Mouse (Mus musculus) kidney, postnatal 0 days (tissue): ENCODE results near the gene Ccdc34. TPM values are rescaled to one million over a fixed set of nuclear protein-coding genes. Genes with fewer than 3 reads are reported as not detected.

ENCODE experiments used
- ATAC-seq: fragments of 200-750 bp; cut with Nextera tagmentation; replicated peaks from 2 replicates; pipeline ENCODE4 v1.8.0; 2017; ENCODE audit warnings: low read depth, moderate number of reproducible peaks, moderate TSS enrichment, moderate library complexity; ENCODE audit not compliant: low FRiP score
- DNase-seq: peaks from one replicate; pipeline ENCODE4 v3.0.0-alpha.2; 2016; ENCODE audit warnings: low spot score
- H3K27ac ChIP-seq: fragments of 300-500 bp; sonication (generic); 2 replicates; pipeline ENCODE4 v1.5.1; 2014; ENCODE audit warnings: mild to moderate bottlenecking
- H3K27me3 ChIP-seq: fragments of 300-500 bp; sonication (generic); 2 replicates; pipeline ENCODE4 v1.6.1; 2014; ENCODE audit warnings: low read length, mixed read lengths; ENCODE audit not compliant: insufficient read depth
- H3K36me3 ChIP-seq: fragments of 300-500 bp; sonication (generic); 2 replicates; pipeline ENCODE4 v1.6.1; 2014; ENCODE audit warnings: low read length, mixed read lengths; ENCODE audit not compliant: insufficient read depth
- H3K4me1 ChIP-seq: fragments of 300-500 bp; sonication (generic); replicated peaks from 2 replicates; pipeline ENCODE4 v1.6.1; 2014; ENCODE audit warnings: antibody characterized with exemption, low read length, mixed read lengths; ENCODE audit not compliant: insufficient read depth
- H3K4me2 ChIP-seq: fragments of 300-500 bp; sonication (generic); 2 replicates; pipeline ENCODE4 v1.6.1; 2014; ENCODE audit warnings: mild to moderate bottlenecking, low read length, moderate library complexity, mixed read lengths
- H3K4me3 ChIP-seq: fragments of 300-500 bp; sonication (generic); replicated peaks from 2 replicates; pipeline ENCODE4 v1.5.1; 2014; ENCODE audit warnings: low read depth, low read length
- H3K9ac ChIP-seq: fragments of 300-500 bp; sonication (generic); 2 replicates; pipeline ENCODE4 v1.6.1; 2014; ENCODE audit warnings: low read depth, low read length
- H3K9me3 ChIP-seq: fragments of 300-500 bp; sonication (generic); replicated peaks from 2 replicates; pipeline ENCODE4 v1.6.1; 2016; ENCODE audit warnings: low read length, inconsistent platforms, mixed read lengths
- CTCF ChIP-seq: IDR thresholded peaks from 2 replicates; pipeline ENCODE4 v1.5.1; 2016; ENCODE audit warnings: antibody characterized with exemption, low read depth, mild to moderate bottlenecking, moderate library complexity
- WGBS: fragments of 180-500 bp; shearing (Covaris S2); extraction: QIAGEN DNeasy Blood & Tissue Kit; methylation state at CpG from one replicate; pipeline ENCODE4 v1.1.7; 2014; 5-methylcytosine and 5-hydroxymethylcytosine counted together
- polyA plus RNA-seq: library from polyadenylated mRNA; unstranded; fragments of >200 nt; fragmentation: Nextera tagmentation; extraction: Ambion mirVana; gene quantifications from 2 replicates; pipeline ENCODE4 v1.2.1, GENCODE M21; 2015

Ccdc34 gene
- polyA plus RNA-seq, 1 experiment from 2014 or later, result 42.7 TPM

DNA sequence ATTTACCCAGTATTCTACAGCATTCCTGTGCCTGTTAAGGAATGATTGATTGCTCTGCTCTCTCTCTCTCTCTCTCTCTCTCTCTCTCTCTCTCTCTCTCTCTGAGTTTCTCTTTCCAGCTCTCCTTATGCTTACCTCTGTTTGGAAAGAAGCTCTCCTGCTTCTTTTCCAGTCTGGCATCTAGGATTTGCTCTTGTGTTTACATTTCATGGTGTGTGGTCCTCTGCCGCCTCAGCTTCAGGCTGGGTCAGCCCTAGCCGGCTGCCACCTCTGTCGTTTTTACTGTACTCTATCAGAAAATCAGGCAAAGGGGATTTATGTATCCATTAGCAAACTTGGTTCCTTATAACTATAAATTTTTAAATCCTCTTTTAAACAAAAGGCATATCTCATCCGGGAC, 18.6 kb downstream of the Ccdc34 start:
- TF ChIP-seq CTCF, result no peak
- no peak overlapping the region for H3K4me3 ChIP-seq
- H3K27ac ChIP-seq, result peak overlapping the region; percentile 54; the same call in 1 of the 2 replicates
- 15% methylated on average over 4 of the region's 4 CpGs for WGBS
- peak; percentile 67 for DNase-seq
- H3K36me3 ChIP-seq, result 0 out of 2 replicates have a peak, but pooled peaks cover 6% of the 10 kb centered on the region
- no peaks in the 10 kb centered on the region for H3K27me3 ChIP-seq
- no peak for ATAC-seq
- H3K4me2 ChIP-seq, result 0 out of 2 replicates have a peak overlapping the region, but pooled peaks have one; percentile 6
- no peak overlapping the region for H3K9ac ChIP-seq
- H3K9me3 ChIP-seq, result no peaks in the 10 kb centered on the region
- H3K4me1 ChIP-seq, result peaks cover 7% of the 10 kb centered on the region; the same call in 1 of the 2 replicates

DNA sequence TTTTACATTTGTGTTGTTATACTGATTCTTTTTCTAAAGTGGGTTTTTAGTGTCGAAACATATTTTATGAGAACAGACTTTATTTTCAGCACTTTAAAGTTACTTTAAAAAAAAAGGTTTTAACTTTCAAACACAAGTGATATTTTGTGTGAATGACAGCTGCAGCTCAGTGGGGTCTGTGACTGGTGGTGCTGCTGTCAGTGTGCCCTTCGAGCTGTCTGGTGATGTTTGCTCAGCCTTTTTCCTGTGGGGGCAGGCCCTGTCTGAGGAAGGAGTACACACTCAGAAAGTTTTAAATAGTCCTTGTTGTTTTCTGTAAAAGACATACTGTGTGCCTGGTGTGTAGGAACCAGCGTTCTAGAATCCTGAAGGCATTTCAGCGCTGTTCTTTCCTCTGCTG, 19.0 kb downstream of the Ccdc34 start:
- H3K27me3 ChIP-seq, result no peaks in the 10 kb centered on the region
- no peak overlapping the region for H3K4me2 ChIP-seq
- no peak for ATAC-seq
- H3K27ac ChIP-seq, result no peak overlapping the region
- H3K4me1 ChIP-seq, result peaks cover 7% of the 10 kb centered on the region; the same call in 1 of the 2 replicates
- H3K4me3 ChIP-seq, result no peak overlapping the region
- no peak for TF ChIP-seq CTCF
- H3K9ac ChIP-seq, result no peak overlapping the region
- 0 out of 2 replicates have a peak, but pooled peaks cover 6% of the 10 kb centered on the region for H3K36me3 ChIP-seq
- WGBS, result 52% methylated on average over 4 of the region's 4 CpGs
- no peak for DNase-seq
- no peaks in the 10 kb centered on the region for H3K9me3 ChIP-seq

DNA sequence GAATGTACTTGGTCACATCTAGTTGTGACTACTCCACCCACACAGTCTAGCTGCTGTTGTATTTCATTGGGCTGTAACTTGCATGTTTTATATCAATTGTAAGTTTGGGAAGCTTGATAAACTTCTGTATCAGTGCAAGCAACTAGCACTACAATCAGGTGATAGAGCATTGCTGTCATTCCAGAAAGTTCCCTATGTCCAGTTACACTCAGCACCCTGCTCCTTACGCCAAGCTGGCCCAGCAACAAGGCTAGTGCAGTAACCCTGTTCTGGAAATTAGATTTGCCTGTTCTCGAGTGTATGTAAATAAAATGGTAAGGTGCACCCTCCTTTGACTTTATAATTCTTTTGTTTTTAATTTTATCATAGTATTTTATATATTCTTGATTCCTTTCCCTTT, 19.6 kb downstream of the Ccdc34 start:
- Histone ChIP-seq H3K27ac (no peak overlapping the region), H3K27me3 (no peaks in the 10 kb centered on the region)
- no peak for TF ChIP-seq CTCF

DNA sequence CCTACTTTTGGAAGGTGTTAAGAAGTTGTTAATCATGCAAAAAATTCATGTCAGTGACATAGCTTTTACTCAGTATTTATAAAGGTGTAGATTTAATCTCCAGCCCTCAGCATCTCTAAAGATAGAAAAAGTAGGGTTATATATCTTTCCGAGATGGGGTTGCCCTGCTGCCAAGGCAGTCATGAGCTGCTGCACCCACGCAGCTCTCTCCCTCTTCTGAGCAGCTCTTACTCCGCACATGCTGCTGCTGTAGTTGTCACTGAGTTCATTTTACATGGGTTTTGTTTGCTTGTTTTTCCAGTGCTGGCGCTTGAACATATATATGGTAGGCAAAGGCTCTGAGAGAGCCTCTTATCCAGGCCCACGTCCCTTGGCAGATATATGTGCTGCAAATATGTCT, 20.7 kb downstream of the Ccdc34 start:
- peaks cover 7% of the 10 kb centered on the region; the same call in 1 of the 2 replicates for H3K4me1 ChIP-seq
- H3K27ac ChIP-seq, result no peak overlapping the region
- no peak for TF ChIP-seq CTCF
- H3K4me2 ChIP-seq, result no peak overlapping the region
- ATAC-seq (no peak), DNase-seq (no peak)
- H3K9me3 ChIP-seq, result no peaks in the 10 kb centered on the region
- H3K36me3 ChIP-seq, result 0 out of 2 replicates have a peak, but pooled peaks cover 4% of the 10 kb centered on the region
- no peaks in the 10 kb centered on the region for H3K27me3 ChIP-seq
- 51% methylated on average over 5 of the region's 5 CpGs for WGBS
- H3K4me3 ChIP-seq, result no peak overlapping the region
- H3K9ac ChIP-seq, result no peak overlapping the region

More for the DNA sequence above, 19.6 kb downstream of the Ccdc34 start:
- no peak for ATAC-seq
- WGBS, result 68% methylated on average over 2 of the region's 2 CpGs
- Histone ChIP-seq H3K4me1 (peaks cover 7% of the 10 kb centered on the region; the same call in 1 of the 2 replicates), H3K9me3 (no peaks in the 10 kb centered on the region), H3K9ac (no peak overlapping the region), H3K36me3 (0 out of 2 replicates have a peak, but pooled peaks cover 6% of the 10 kb centered on the region), H3K4me3 (no peak overlapping the region), H3K4me2 (no peak overlapping the region)
- no peak for DNase-seq

DNA sequence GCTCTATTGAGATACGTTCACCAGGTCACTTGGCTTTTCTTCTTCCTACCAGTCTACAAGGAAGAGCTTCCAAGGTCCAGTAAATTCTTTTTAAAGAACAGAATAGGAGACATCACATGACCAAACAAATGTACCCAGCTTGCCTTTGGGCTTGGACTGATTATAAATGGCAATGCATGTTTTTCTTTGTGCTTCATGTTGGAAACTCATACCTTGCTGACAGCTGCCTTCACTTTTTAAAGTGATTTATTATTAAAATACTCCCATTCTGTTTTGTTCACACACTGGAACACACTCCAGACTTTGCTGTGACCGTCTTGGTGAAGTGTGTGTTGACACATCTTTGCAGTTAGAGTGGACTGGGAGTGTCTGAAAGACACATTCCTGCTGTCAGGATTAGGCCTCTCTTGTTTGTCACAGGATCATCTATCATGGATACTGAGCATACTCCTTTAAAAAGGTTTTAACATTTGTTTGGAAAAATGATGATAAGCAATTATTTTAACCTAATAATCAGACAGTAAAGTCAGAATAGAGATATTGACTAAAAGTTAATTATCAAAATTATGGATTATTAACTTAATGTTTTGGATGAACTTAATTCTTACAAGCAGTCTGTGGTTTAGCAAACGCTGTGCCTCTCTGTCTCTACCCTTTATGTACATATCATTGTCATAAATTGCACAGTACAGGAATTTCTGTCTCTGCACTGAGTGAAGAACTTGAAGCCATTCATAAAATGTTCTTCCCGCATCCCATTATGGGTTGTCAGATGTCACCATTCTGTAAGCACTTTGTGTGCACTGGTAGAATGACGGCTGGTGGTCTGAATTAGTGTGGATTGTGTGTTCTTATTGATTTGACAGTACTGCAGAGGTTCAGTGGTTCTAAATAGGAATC, 25.5 kb downstream of the Ccdc34 start:
- no peaks in the 10 kb centered on the region for H3K9me3 ChIP-seq
- no peak overlapping the region for H3K4me2 ChIP-seq
- no peaks in the 10 kb centered on the region for H3K36me3 ChIP-seq
- DNase-seq (no peak), ATAC-seq (peak; percentile 36; the same call in 1 of the 2 replicates)
- no peak overlapping the region for H3K4me3 ChIP-seq
- no peaks in the 10 kb centered on the region for H3K27me3 ChIP-seq
- 61% methylated on average over 5 of the region's 5 CpGs for WGBS
- no peak overlapping the region for H3K27ac ChIP-seq
- no peak overlapping the region for H3K9ac ChIP-seq
- H3K4me1 ChIP-seq, result no peaks in the 10 kb centered on the region
- TF ChIP-seq CTCF, result no peak

DNA sequence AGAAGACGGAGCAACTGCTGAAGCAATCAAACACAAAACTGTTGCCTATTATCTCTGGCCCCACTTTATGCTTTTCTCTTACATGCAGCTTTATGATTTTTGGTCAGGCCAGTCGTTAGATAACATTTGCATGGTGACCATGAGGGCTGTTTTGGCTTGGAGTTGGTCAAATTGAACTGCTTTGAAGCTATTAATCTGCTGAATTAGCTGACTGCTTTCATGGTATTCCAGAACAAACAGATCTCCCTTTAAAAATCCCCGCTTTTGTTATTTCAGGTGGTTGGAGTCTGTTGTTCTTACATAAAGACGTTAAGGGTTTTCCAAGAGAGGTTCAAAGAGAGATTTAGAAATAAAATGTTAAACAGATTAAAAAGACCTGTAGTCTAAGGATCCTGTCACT, 40.8 kb downstream of the Ccdc34 start:
- 28% methylated on average over 4 of the region's 4 CpGs for WGBS
- no peaks in the 10 kb centered on the region for H3K9me3 ChIP-seq
- no peaks in the 10 kb centered on the region; the same call in 1 of the 2 replicates for H3K4me1 ChIP-seq
- no peaks in the 10 kb centered on the region for H3K27me3 ChIP-seq
- no peak for TF ChIP-seq CTCF
- peak; percentile 76 for DNase-seq
- no peaks in the 10 kb centered on the region for H3K36me3 ChIP-seq
- no peak overlapping the region for H3K9ac ChIP-seq
- peak overlapping the region; percentile 47 for H3K27ac ChIP-seq
- H3K4me3 ChIP-seq, result no peak overlapping the region
- no peak for ATAC-seq
- no peak overlapping the region for H3K4me2 ChIP-seq
